Mouse (Mus musculus): ENCODE data around the gene Myh2. TPM values are rescaled to one million over a fixed set of nuclear protein-coding genes. Genes with fewer than 3 reads are reported as not detected.

The Myh2 gene
- polyA plus RNA-seq, 1 experiment from 2014 or later, result not detected

DNA sequence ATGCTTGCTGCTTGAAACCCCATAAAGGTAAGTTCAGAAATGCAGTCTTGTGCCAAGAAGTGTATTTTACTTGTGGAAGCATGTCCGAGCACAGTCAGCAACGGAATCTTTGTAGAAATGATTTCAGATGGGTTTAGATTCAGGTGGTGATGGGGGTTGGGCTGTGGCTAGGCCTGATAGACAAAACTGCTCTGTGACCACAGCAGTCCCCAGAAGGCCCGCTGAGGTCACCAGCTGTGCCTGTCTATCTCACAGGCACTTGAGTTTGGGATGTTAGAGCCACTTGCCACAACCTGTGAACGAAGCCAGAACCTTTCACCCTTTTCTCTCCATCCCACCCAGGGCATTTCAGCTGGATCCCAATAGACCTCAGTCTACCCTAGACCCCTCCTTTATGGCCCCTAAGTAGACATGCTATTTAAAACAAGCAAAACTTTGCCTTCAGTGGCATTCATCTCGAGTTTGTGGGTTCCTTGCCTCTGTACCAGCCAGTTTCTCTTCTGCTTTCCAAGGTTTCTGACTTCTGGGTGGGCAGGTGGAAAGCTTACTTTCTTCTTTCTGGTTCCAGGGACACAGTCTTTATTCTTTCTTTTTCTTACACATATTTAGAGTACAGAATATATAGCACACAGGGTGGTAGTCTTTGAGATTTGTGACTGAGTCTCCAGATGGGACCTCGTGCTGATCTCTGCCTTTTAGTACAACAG lies 26.1 kb upstream of the Myh2 start:
- Histone ChIP-seq H3K4me1 (replicated peaks) (no peaks in the 10 kb centered on the region), H3K4me3 (no peak overlapping the region), H3K9ac (no peak overlapping the region), H3K36me3 (no peaks in the 10 kb centered on the region), H3K27ac (replicated peaks) (no peak overlapping the region), H3K9me3 (no peaks in the 10 kb centered on the region), H3K4me2 (no peak overlapping the region), H3K27me3 (no peaks in the 10 kb centered on the region)
- WGBS, result 71% methylated on average over 6 of the region's 6 CpGs
- ATAC-seq (ENCODE audit: low read depth), result no peak

DNA sequence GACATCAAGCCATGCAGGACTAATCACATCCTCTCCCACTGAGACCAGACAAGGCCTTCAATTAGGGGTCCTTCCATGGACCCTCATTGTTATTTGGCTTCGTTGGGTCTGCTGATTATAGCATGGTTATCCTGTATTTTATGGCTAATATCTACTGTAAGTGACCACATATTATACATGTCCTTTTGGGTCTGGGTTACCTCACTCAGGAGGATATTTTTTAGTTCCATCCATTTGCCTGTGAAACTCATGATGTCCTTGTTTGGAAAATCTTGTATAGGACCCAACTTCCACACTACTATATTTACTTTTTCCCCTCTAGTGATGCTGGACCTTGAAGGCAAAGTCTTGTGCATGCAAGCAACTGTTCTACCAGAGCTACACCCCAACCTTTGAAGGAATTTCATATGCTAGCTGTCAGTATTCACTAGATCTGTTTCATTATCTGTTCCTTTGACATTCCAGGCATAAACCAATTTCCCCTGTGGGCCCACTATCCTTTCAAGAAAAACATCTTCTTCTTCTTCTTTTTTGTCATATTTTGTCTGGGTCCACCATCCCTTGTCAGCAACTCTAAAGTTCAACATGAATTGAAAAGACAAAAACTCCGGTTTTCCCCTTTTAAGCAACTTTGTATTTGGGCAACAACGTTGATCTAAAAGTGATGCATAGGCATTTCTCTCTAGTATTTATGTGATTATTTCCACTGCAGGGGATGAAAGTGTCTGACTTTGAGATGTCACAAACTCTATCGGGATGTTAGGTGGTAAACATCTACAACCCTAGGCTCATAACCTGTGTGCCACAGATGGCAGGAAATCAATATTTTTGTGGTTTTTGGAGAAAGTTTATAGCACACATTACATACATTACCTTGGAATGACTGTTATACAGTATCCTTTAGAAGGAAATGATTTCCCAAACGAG lies 25.1 kb upstream of the Myh2 start:
- H3K4me2 ChIP-seq, result no peak overlapping the region
- no peak overlapping the region for H3K9ac ChIP-seq
- no peaks in the 10 kb centered on the region for H3K4me1 ChIP-seq (replicated peaks)
- no peaks in the 10 kb centered on the region for H3K9me3 ChIP-seq
- H3K27me3 ChIP-seq, result no peaks in the 10 kb centered on the region
- H3K27ac ChIP-seq (replicated peaks), result no peak overlapping the region
- 89% methylated on average over 5 of the region's 5 CpGs for WGBS
- no peak for ATAC-seq (ENCODE audit: low read depth)
- H3K36me3 ChIP-seq, result no peaks in the 10 kb centered on the region
- H3K4me3 ChIP-seq, result no peak overlapping the region

DNA sequence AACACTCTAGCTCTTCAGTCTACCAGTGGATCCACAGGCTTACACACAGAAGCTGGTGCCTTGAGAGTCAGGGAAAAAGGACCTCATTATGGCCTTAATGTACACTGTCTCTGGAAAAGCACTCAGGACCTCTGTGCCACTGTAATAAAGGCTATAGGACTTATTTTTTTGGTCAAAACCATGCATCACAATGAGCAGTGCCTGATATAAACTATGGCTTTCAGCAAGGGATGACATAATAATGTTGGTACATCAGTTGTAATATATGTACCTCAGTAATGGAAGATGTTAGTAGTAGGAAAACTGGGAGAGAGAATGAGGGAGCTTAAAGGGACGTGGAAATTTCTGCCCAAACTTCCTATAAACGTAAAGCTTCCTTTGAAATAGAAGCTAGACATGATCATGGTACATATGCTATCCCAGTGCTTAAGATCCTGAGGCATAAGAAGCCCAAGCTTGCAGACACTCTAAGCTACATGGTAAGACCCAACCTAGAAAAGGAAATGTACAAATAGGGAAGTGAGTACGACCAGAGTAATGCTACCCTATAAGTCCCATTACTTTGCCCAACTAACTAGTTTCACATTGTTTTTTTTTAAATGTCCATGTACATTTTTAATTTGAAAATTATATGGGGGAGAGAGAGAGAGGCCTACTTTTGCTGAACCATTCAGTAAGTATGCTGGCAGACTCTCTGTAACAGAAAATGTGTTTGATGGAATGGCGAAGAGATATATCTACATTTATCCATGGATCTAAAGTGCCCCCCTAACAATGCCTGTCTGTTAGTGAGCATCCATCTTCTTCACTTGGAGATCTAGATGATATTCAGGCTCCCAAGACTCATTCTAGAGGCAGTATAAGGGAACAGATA lies 24.2 kb upstream of the Myh2 start:
- Histone ChIP-seq H3K27ac (replicated peaks) (no peak overlapping the region), H3K27me3 (no peaks in the 10 kb centered on the region), H3K4me1 (replicated peaks) (no peaks in the 10 kb centered on the region), H3K9ac (no peak overlapping the region), H3K9me3 (no peaks in the 10 kb centered on the region), H3K4me3 (no peak overlapping the region), H3K36me3 (no peaks in the 10 kb centered on the region), H3K4me2 (no peak overlapping the region)
- ATAC-seq (ENCODE audit: low read depth), result no peak
- 88% methylated on average over 4 of the region's 4 CpGs for WGBS

DNA sequence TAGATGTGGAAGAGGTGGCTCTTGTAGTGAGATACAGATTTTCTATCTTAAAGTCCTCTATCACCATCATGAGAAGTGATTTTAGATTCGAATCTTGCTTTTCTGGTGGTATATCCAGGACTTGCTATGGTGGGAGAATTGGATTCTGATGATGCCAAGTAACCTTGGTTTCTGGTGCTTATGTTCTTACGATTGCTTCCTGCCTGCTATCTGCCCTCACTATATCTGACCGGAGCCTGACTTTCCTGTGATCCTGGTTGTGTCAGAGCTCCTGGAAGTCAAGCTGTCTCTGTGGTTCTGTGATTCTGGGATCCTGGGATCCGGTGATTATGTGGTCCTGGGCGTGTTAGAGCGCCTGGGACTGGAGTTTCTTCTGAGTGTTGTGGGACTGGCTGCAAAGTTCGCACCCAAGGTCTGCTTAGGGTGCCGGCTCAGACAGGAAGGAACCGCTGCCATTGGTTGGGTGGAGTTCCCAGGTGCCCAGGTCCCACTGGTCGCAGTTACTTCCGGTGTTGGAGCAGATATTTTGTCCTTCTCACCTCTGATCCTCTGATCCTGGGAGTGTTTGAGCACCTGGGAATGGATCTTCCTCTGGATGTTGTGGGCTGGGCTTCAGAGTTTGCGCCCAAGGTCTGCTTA lies 23.4 kb upstream of the Myh2 start:
- Histone ChIP-seq H3K4me1 (replicated peaks) (no peaks in the 10 kb centered on the region), H3K9ac (no peak overlapping the region), H3K27ac (replicated peaks) (no peak overlapping the region), H3K4me3 (no peak overlapping the region), H3K4me2 (no peak overlapping the region), H3K36me3 (no peaks in the 10 kb centered on the region), H3K27me3 (no peaks in the 10 kb centered on the region), H3K9me3 (no peaks in the 10 kb centered on the region)
- WGBS, result 92% methylated on average over 12 of the region's 12 CpGs
- ATAC-seq (ENCODE audit: low read depth), result no peak

DNA sequence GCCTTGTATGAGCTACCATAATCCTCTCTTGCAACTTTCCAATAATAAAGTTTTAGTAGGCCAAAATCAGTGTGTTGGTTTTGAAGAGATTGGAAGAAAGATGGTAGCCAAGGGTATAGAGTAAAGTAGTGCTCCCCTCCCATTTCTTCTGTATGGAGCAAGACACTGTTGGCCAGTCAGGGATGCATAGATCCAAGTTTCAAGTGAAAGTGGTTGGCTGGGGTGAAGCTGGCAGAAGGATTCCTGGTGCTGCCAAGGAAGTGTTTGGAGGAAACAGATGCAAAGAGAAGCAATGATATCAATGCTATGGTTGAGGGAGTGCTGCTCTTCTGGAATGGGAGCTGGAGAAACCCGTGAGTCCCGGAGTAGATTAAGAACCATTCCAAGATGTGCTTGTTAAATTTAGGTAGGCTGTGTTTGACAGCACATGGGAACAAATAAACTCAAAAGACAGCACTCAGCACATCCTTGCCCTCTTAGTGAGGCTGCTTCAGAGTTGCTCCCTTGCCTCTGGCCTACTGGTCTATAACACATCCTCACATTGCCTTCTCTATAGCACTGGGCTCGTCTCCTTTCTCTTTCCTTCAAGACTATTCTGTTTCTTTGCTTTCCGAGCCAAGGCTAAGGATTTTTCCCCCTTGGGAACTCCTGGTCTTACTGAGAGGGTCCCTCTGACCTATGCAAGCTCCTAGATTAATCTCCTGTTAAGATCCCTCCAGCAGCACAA lies 22.4 kb upstream of the Myh2 start:
- H3K9me3 ChIP-seq, result no peaks in the 10 kb centered on the region
- WGBS, result 85% methylated on average over 4 of the region's 4 CpGs
- no peak overlapping the region for H3K27ac ChIP-seq (replicated peaks)
- H3K36me3 ChIP-seq, result no peaks in the 10 kb centered on the region
- no peak overlapping the region for H3K9ac ChIP-seq
- no peaks in the 10 kb centered on the region for H3K4me1 ChIP-seq (replicated peaks)
- ATAC-seq (ENCODE audit: low read depth), result no peak
- H3K27me3 ChIP-seq, result no peaks in the 10 kb centered on the region
- no peak overlapping the region for H3K4me3 ChIP-seq
- H3K4me2 ChIP-seq, result no peak overlapping the region

DNA sequence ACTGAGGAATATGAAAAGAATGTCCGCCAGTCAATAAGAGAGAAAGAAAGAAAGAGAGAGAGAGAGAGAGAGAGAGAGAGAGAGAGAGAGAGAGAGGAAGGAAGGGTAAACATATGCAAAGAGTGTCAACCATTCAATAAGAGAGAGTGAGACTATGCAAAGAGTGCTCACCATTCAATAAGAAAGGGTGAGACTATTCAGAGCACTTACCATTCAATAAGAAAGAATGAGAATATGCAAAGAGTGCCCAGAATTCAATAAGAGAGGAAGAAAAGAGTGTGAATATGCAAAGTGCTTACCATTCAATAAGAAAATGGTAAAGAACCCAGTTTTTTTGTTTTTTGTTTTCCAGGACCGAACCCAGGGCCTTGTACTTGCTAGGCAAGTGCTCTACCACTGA lies 20.6 kb upstream of the Myh2 start:
- H3K4me1 ChIP-seq (replicated peaks), result no peaks in the 10 kb centered on the region
- no peak overlapping the region for H3K4me2 ChIP-seq
- no peak overlapping the region for H3K4me3 ChIP-seq
- H3K9ac ChIP-seq, result no peak overlapping the region
- H3K9me3 ChIP-seq, result no peaks in the 10 kb centered on the region
- H3K36me3 ChIP-seq, result no peaks in the 10 kb centered on the region
- WGBS, result 88% methylated on average over 2 of the region's 2 CpGs
- H3K27me3 ChIP-seq, result no peaks in the 10 kb centered on the region
- no peak for ATAC-seq (ENCODE audit: low read depth)
- H3K27ac ChIP-seq (replicated peaks), result no peak overlapping the region

DNA sequence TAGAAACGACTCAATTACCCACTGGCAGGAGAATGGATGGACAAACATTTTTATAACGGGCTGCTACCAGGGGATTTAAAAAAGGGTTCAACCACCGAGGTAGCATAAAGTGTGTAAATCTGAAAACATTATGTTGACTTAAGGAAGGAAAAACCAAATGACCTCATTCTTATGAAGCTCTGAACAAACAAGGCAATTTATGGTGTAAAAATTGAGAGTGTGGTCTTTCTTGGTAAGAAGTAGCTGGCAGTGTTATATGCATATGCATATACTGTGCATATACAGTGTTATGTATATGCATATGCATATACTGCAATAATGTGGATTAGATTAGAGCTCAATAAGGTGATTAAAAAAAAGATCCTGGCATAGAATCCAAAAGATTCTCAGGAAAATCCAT lies 19.7 kb upstream of the Myh2 start:
- H3K4me2 ChIP-seq, result no peak overlapping the region
- H3K36me3 ChIP-seq, result no peaks in the 10 kb centered on the region
- H3K4me3 ChIP-seq, result no peak overlapping the region
- H3K4me1 ChIP-seq (replicated peaks), result no peaks in the 10 kb centered on the region
- H3K27me3 ChIP-seq, result no peaks in the 10 kb centered on the region
- no peaks in the 10 kb centered on the region for H3K9me3 ChIP-seq
- H3K27ac ChIP-seq (replicated peaks), result no peak overlapping the region
- WGBS, result 73% methylated on average over 3 of the region's 3 CpGs
- ATAC-seq (ENCODE audit: low read depth), result no peak
- H3K9ac ChIP-seq, result no peak overlapping the region

DNA sequence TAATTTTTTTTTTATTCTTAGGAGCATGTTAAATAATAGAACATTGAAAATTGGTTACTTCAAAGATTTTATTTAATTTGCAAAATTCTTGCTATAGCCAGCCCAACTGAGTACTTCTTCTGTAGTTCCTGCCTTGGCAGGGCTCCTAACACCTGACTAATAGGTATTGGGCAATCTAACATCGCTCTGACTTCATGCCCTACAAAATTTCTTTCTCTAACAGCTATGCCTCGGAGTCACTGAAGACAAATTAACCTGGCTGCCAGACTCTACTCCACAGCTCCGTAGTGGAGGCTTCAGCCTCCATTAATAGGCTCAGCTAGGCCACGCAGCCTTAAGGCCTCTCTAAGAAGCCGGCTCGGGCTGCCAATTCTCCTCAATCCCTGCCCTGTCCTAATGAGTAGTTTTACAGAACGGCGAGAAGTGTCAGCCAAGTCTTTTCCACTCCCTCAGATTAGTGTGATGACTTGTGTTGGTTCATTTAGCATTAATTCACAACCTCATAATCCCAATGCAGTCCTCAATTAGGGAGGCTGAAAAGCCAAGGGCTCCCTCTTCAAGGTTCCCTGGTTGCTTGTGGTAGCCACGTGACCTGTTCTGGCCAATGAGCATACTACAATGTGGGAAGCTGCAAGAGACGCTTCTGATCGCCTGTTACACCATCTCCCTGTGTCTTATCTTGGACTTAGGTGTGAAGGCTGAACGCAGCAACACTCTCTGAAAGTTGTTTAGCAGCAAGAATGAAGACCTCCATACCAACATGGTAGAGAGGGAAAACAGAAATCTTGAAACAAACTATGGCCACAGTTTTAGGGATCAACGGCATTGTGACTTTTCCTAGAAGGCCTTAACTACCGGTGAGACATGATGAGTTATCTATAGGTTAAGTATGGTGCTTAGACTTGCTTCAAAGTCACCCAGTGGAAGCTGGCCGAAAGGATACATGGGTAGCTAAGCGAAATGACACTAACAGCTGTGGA lies 18.9 kb upstream of the Myh2 start:
- WGBS, result 90% methylated on average over 16 of the region's 16 CpGs
- Histone ChIP-seq H3K27ac (replicated peaks) (no peak overlapping the region), H3K36me3 (no peaks in the 10 kb centered on the region), H3K9ac (no peak overlapping the region), H3K9me3 (no peaks in the 10 kb centered on the region), H3K4me2 (no peak overlapping the region), H3K27me3 (no peaks in the 10 kb centered on the region), H3K4me1 (replicated peaks) (no peaks in the 10 kb centered on the region), H3K4me3 (no peak overlapping the region)
- ATAC-seq (ENCODE audit: low read depth), result no peak

DNA sequence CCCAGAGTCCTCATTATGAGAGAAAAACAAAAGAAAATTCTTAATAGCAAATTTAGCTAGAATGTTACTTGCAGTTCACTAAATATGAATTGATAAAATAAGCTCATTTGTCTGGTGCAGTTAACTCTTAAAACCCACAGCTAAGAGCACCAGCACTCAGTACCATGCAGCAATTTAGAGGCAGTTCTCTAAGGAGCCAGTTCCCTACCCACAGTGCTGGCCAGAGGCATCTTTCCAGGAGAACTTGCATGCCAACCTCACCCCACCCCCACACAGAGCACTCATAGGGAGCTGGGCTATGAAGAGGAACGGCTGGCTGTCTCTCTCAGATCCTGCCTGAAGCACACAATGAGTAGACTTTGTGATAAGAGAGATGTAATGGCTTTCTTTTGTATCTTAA lies 17.7 kb upstream of the Myh2 start:
- ATAC-seq (ENCODE audit: low read depth), result no peak

DNA sequence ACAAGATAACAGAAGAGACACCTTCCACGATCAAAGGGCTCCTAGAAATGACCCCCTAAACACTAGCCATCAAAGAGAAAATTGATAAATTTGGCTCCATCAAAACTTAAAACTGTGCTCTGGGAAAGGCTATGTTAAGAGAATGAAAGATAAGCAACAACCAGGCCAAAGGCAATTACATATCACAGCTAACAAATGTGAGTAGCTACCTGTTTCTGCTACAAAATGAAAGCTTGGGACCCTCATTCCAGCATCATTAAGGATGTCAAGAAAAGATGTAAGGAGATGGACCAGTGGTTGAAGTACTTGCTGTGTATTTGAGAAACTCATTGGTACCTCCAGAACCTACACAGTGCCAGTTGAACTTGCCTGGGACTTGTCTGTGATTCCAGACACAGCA lies 17.0 kb upstream of the Myh2 start:
- no peaks in the 10 kb centered on the region for H3K36me3 ChIP-seq
- 87% methylated on average over 1 of the region's 1 CpGs for WGBS
- no peak overlapping the region for H3K9ac ChIP-seq

More for the DNA sequence above, 17.7 kb upstream of the Myh2 start:
- Histone ChIP-seq H3K9ac (no peak overlapping the region), H3K4me1 (replicated peaks) (no peaks in the 10 kb centered on the region), H3K9me3 (no peaks in the 10 kb centered on the region), H3K4me3 (no peak overlapping the region), H3K4me2 (no peak overlapping the region), H3K27ac (replicated peaks) (no peak overlapping the region), H3K27me3 (no peaks in the 10 kb centered on the region), H3K36me3 (no peaks in the 10 kb centered on the region)
- 14% methylated on average over 1 of the region's 1 CpGs for WGBS

More for the DNA sequence above, 17.0 kb upstream of the Myh2 start:
- H3K4me1 ChIP-seq (replicated peaks), result no peaks in the 10 kb centered on the region
- H3K27ac ChIP-seq (replicated peaks), result no peak overlapping the region
- no peak overlapping the region for H3K4me2 ChIP-seq
- no peak for ATAC-seq (ENCODE audit: low read depth)
- H3K4me3 ChIP-seq, result no peak overlapping the region
- H3K27me3 ChIP-seq, result no peaks in the 10 kb centered on the region
- H3K9me3 ChIP-seq, result no peaks in the 10 kb centered on the region

Measured in neural tube, embryonic 13.5 days (tissue).